Mouse (Mus musculus) neutrophil, adult 83 days (primary cell): Measurements from ENCODE around the gene Hlx. TPM values are rescaled to one million over a fixed set of nuclear protein-coding genes. Genes with fewer than 3 reads are reported as not detected.

ENCODE experiments used
- total RNA-seq, 2 experiments: library from RNA; stranded (reverse); gene quantifications; one replicate each; pipeline ENCODE4 v1.2.4; 2023

Hlx gene
- 100 to 1,000 TPM in 1 of 2 experiments, 10 to 100 TPM in 1; 97.6 to 101 TPM for total RNA-seq

GRCm38 (mm10) chr1:184732556-184733049, at the start of gene Hlx:
Gene Hlx, minus strand, starts transcription at chr1:184732619.

Other genes starting within 250 kb of the Hlx start
- gene Marc1, start 78.7 kb upstream of the Hlx start, total RNA-seq: not detected
- gene Marc2, start 113.8 kb upstream of the Hlx start, total RNA-seq: 10 to 100 TPM; 68.6 to 75.4 TPM
- not detected for gene C130074G19Rik, start 150.6 kb upstream of the Hlx start, total RNA-seq